Mouse (Mus musculus): Measurements from ENCODE around the gene Itsn1.
A peak's percentile ranks its signal among the peaks of the same experiment; 100 is the strongest.

Gene Itsn1

GRCm38 (mm10) chr16:91729066-91729482 lies at the start of gene Itsn1:
Itsn1 (plus strand) TSS chr16:91729281.
- peak; percentile 92 for DNase-seq (ENCODE audit: low read depth, low spot score)

DNA sequence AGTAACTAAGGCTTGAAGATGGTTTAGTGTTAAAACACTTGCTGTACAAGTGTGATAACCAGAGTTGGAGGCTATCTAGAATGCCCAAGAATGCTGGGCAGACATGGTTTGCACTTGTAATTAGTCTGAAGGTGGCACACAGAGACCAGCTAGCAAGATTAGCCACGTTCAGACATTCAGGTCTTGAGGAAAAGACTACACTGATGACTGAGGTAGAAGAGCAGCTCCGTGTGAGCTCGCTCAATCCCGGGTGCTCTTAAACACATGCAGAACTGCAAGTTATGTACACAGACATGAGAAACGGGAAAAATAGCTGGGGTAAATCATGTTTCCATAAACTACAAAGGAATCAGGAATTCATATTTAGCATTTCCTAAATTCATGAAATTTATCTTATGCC lies 48.4 kb upstream of the Itsn1 start:
- DNase-seq (ENCODE audit: low read depth, low spot score) = no peak

GRCm38 (mm10) chr16:91685526-91685925 lies 43.6 kb upstream of the Itsn1 start:
- DNase-seq (ENCODE audit: low read depth, low spot score) = no peak

DNA sequence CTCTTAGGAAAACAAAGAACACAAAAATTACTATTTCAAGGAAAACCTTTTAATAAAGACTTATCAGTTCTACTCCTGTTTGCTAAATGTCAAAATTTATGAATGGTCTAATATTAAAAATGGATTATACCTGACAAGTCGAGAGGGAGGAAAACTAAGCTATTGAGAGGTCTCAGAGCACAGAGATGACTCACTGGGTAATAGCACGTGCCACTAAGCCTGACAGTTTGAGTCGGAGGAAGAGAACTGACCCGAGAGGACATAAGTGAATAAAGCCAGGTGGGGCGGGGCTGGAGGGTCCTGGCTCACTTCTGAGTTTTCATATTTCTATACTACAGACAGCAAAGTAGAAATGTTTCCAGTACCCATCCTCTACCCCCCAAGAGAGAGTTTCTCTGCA lies 42.7 kb upstream of the Itsn1 start:
- no peak for DNase-seq (ENCODE audit: low read depth, low spot score)

DNA sequence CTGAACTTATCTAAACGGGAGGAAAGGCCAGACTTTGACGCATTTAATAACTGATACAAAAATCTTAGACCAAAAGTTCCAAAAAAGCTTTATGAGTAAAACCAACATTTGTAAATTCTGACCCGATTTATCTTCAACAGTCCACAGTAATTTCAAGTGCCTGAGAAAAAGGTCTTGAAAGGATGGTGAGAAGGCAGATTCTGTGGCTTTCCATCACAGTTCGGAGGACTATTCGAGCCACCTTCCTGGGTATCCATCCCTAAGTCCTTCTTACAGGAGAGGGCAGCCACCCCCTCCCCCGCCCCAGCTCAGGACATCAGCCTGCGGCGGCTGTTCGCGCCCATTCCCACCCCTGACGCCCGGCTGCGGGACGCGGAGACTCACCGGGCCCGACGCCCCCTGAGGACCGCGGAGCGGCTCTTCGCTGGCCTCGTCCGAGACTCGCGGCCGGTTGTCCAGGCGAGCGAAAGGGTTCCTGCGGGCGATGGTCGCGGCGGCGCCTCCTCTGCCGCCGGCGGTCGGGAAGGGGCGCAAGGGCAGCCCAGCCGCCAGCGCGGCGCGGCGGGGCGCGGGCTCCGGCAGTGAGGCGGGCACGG lies 41.0 kb upstream of the Itsn1 start:
- DNase-seq (ENCODE audit: low read depth, low spot score) = no peak

GRCm38 (mm10) chr16:91688619-91689334 lies 40.3 kb upstream of the Itsn1 start, which contains the start of gene Donson:
Donson (minus strand) TSS chr16:91688770.
- peak; percentile 92 for DNase-seq (ENCODE audit: low read depth, low spot score)

- DNase-seq (ENCODE audit: low read depth, low spot score) = no peak
These were observed 39.3 kb upstream of the Itsn1 start for GRCm38 (mm10) chr16:91689791-91690190.

- no peak for DNase-seq (ENCODE audit: low read depth, low spot score)
These were observed 34.5 kb upstream of the Itsn1 start for GRCm38 (mm10) chr16:91694455-91695084.

DNA sequence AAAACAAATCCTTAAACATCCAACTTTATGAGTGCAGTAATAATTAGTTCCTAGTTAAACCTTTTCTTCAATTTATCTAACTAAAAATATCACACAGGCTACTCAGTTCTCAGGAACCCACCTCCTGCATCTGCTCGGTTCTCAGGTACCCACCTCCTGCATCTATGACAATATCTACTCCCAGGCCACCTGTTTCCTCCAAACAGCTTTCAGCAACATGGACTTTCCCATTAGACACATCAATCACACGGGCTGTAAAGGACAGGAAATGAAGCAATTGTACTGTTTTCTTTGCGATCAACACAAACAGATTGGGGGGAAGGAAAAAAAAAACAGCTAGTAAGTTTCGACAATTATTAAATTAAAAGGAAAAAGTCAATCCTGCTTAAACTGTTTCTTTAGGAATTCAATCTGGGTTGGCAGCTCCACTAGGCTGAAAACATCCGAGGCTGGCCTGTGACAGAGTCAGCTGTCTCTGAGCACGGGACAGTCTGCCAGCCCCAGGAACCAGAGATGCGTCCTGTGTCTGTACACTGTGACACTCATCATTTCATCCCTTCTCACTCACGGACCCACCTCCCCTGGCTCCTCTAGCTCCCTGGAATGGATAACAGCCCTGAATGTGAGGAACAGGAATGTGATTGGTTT lies 33.8 kb upstream of the Itsn1 start:
- no peak for DNase-seq (ENCODE audit: low read depth, low spot score)

DNA sequence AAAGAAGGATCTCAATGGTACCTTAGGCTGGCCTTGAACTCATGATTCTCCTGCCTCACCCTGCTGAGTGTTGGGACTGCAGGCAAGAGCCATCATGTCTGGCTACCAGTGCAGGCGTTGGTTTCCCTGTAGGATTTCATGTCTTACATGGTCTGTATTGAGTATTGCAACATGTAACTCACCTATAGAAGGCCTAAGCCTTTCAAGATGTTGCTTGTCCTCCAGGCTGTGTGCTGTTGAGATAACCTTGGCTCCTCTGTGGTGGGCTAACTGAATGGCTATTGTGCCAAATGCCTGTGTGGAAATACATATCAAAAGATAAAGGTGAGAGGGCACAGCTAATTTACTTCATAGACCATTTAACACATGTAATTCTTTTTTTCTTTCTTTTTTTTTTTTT lies 30.1 kb upstream of the Itsn1 start:
- DNase-seq (ENCODE audit: low read depth, low spot score) = no peak

DNA sequence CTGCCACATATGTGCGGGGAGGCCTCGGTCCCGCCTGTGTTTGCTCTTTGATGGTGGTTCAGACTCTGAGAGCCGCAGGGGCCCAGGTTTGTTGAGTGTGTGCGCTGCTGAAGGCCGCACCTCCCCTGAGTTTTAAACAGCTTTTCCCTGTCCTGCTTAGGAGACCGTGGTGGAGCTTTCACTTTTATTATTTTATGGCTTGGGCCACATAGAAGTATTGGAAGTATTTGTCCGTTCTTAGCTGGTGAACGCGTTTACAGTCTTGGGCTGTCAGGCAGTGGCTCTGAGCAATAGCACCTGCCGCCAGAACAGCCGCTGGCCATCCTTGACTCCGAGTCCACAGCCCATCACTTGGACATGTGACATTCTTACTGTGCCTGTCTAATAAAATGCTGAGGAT lies 27.2 kb upstream of the Itsn1 start:
- DNase-seq (ENCODE audit: low read depth, low spot score) = no peak

DNA sequence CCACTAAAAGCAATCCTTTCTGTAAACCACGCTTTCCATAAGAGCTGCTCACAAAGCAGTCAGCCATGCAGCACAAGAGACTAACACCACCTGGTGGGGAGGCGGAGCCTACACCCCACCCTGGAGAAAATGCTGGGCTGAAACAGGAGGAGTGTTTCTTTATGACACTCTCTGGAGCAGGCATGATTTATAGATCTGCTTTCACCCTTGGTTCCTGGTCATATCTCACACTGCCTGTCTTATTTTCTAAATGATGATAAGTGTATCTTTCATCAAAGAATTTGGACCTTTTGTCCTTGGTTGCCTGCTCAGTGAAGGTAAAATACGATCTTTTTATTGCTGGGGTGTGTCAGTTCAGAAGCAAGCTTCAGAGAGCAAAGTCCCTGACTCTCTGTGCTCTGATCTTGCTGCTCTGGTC lies 26.3 kb upstream of the Itsn1 start:
- no peak for DNase-seq (ENCODE audit: low read depth, low spot score)

GRCm38 (mm10) chr16:91704603-91705340 lies 24.3 kb upstream of the Itsn1 start:
- no peak for DNase-seq (ENCODE audit: low read depth, low spot score)

- DNase-seq (ENCODE audit: low read depth, low spot score) = no peak
These were observed 18.8 kb upstream of the Itsn1 start for GRCm38 (mm10) chr16:91710241-91710640.

GRCm38 (mm10) chr16:91716927-91717349 lies 12.1 kb upstream of the Itsn1 start:
- DNase-seq (ENCODE audit: low read depth, low spot score) = peak; percentile 89

GRCm38 (mm10) chr16:91717399-91717798 lies 11.7 kb upstream of the Itsn1 start:
- no peak for DNase-seq (ENCODE audit: low read depth, low spot score)

GRCm38 (mm10) chr16:91724247-91724646 lies 4.8 kb upstream of the Itsn1 start:
- DNase-seq (ENCODE audit: low read depth, low spot score) = no peak

GRCm38 (mm10) chr16:91727433-91727832 lies 1.6 kb upstream of the Itsn1 start:
- no peak for DNase-seq (ENCODE audit: low read depth, low spot score)

- peak; percentile 94 for DNase-seq (ENCODE audit: low read depth, low spot score)
These were observed 687 bp upstream of the Itsn1 start, which contains the start of gene Cryzl1 for GRCm38 (mm10) chr16:91728123-91729065. Cryzl1 (minus strand) TSS chr16:91728975.

DNA sequence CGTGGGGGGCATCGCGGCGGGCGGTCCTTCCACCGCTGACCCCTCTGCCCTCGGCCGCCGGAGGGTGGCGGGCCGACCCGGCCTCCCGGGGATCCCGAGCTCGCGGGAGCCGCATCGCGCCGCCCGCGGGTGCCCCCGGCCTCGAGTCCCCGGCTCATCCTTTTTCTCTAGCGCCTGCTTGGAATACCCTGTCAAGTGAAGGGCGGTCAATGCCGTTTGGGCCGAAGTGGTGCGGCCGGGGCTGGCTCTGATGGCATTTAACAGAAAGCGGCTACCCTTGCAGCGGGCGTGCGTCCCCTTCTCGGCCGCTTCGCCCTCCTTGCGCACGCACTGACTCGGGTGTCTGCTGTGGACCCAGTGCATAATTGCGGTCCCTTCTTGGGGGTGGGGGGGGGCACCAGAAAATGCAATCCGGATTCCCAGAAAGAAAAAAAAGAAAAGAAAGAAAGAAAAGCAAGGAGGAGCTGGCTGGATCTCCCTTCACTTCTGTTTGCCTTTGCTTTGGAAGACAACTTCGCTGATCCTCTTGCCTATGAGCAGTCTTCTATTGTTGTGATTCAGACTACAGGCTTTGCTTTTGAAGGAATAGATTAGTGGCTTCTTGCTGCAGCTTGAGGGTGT lies 850 bp downstream of the Itsn1 start:
- DNase-seq (ENCODE audit: low read depth, low spot score) = no peak

Data from c-Kit-negative CD71-positive TER-119-positive erythroid progenitor cells, embryonic 14.5 days (primary cell).